Mouse (Mus musculus): ENCODE results near the gene Znrf3. TPM values are rescaled to one million over a fixed set of nuclear protein-coding genes. Genes with fewer than 3 reads are reported as not detected.

The Znrf3 gene
- polyA plus RNA-seq, 1 experiment = 13.0 TPM

GRCm38 (mm10) chr11:5336269-5336668 lies 108.4 kb downstream of the Znrf3 start:
- H3K36me3 ChIP-seq (ENCODE audit: control insufficient read depth, insufficient read depth, low read length) = no peaks in the 10 kb centered on the region
- no peaks in the 10 kb centered on the region for H3K4me1 ChIP-seq (ENCODE audit: control insufficient read depth, insufficient read depth, low read length)
- H3K4me3 ChIP-seq (ENCODE audit: control insufficient read depth, low read depth, low read length) = no peak overlapping the region
- TF ChIP-seq POLR2A (IDR thresholded peaks at IDR 0.05; ENCODE audit: control insufficient read depth, low read depth, low read length) (no peak), CTCF (IDR thresholded peaks at IDR 0.05; ENCODE audit: control insufficient read depth, insufficient read depth, insufficient replicate concordance, low read depth, low read length) (no peak)
- no peak overlapping the region for H3K27ac ChIP-seq (ENCODE audit: control insufficient read depth, insufficient read depth, low read depth, low read length)
- no peaks in the 10 kb centered on the region for H3K27me3 ChIP-seq (ENCODE audit: control insufficient read depth, insufficient read depth, low read length)

DNA sequence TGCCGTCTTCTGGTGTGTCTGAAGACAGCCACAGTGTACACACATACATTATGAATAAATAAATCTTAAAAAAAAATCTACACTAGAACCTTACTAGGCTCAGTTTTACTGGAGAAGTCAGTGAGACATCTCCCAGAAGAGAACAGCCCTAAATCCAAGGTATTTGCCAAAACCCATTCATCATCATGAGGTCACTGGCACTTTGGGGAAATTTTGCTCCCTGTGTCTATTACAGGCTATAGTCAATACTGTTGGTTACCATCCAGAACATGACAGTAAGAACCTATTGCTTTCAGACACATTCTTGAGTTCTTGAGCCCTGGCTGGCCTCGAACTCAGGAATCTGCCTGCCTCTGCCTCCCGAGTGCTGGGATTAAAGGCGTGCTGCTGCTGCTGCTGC lies 113.8 kb downstream of the Znrf3 start:
- no peaks in the 10 kb centered on the region for H3K27me3 ChIP-seq (ENCODE audit: control insufficient read depth, insufficient read depth, low read length)
- H3K4me3 ChIP-seq (ENCODE audit: control insufficient read depth, low read depth, low read length) = no peak overlapping the region
- no peaks in the 10 kb centered on the region for H3K4me1 ChIP-seq (ENCODE audit: control insufficient read depth, insufficient read depth, low read length)
- TF ChIP-seq CTCF (IDR thresholded peaks at IDR 0.05; ENCODE audit: control insufficient read depth, insufficient read depth, insufficient replicate concordance, low read depth, low read length) (no peak), POLR2A (IDR thresholded peaks at IDR 0.05; ENCODE audit: control insufficient read depth, low read depth, low read length) (no peak)
- H3K27ac ChIP-seq (ENCODE audit: control insufficient read depth, insufficient read depth, low read depth, low read length) = no peak overlapping the region
- no peaks in the 10 kb centered on the region for H3K36me3 ChIP-seq (ENCODE audit: control insufficient read depth, insufficient read depth, low read length)

GRCm38 (mm10) chr11:5327693-5328092 lies 117.0 kb downstream of the Znrf3 start:
- Histone ChIP-seq H3K4me1 (ENCODE audit: control insufficient read depth, insufficient read depth, low read length) (no peaks in the 10 kb centered on the region), H3K36me3 (ENCODE audit: control insufficient read depth, insufficient read depth, low read length) (no peaks in the 10 kb centered on the region), H3K27ac (ENCODE audit: control insufficient read depth, insufficient read depth, low read depth, low read length) (no peak overlapping the region), H3K4me3 (ENCODE audit: control insufficient read depth, low read depth, low read length) (no peak overlapping the region), H3K27me3 (ENCODE audit: control insufficient read depth, insufficient read depth, low read length) (no peaks in the 10 kb centered on the region)
- TF ChIP-seq POLR2A (IDR thresholded peaks at IDR 0.05; ENCODE audit: control insufficient read depth, low read depth, low read length) = no peak
- TF ChIP-seq CTCF (IDR thresholded peaks at IDR 0.05; ENCODE audit: control insufficient read depth, insufficient read depth, insufficient replicate concordance, low read depth, low read length) = no peak

DNA sequence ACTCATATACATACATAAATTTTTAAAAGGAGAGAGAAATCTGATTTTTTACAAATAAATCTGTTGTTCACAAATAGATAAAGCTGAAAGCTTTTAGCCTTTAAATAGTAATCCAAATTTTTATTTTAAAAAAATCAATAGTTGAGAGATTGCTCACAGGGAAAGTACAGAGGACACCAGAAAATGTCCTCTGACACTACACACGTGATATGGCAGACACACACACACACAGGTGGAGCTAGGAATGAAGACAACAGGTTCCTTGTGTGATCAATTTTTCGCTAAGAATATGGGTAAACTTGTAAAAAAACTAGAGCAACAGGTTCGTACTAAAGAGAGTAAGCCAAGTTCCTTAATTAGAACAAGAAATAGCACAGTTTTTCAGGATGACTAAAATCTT lies 118.4 kb downstream of the Znrf3 start:
- H3K4me1 ChIP-seq (ENCODE audit: control insufficient read depth, insufficient read depth, low read length) = no peaks in the 10 kb centered on the region
- no peak overlapping the region for H3K27ac ChIP-seq (ENCODE audit: control insufficient read depth, insufficient read depth, low read depth, low read length)
- H3K4me3 ChIP-seq (ENCODE audit: control insufficient read depth, low read depth, low read length) = no peak overlapping the region
- H3K36me3 ChIP-seq (ENCODE audit: control insufficient read depth, insufficient read depth, low read length) = no peaks in the 10 kb centered on the region
- TF ChIP-seq CTCF (IDR thresholded peaks at IDR 0.05; ENCODE audit: control insufficient read depth, insufficient read depth, insufficient replicate concordance, low read depth, low read length) (no peak), POLR2A (IDR thresholded peaks at IDR 0.05; ENCODE audit: control insufficient read depth, low read depth, low read length) (no peak)
- no peaks in the 10 kb centered on the region for H3K27me3 ChIP-seq (ENCODE audit: control insufficient read depth, insufficient read depth, low read length)

GRCm38 (mm10) chr11:5325217-5325616 lies 119.4 kb downstream of the Znrf3 start:
- Histone ChIP-seq H3K27ac (ENCODE audit: control insufficient read depth, insufficient read depth, low read depth, low read length) (no peak overlapping the region), H3K27me3 (ENCODE audit: control insufficient read depth, insufficient read depth, low read length) (no peaks in the 10 kb centered on the region), H3K4me3 (ENCODE audit: control insufficient read depth, low read depth, low read length) (no peak overlapping the region), H3K4me1 (ENCODE audit: control insufficient read depth, insufficient read depth, low read length) (no peaks in the 10 kb centered on the region), H3K36me3 (ENCODE audit: control insufficient read depth, insufficient read depth, low read length) (no peaks in the 10 kb centered on the region)
- TF ChIP-seq CTCF (IDR thresholded peaks at IDR 0.05; ENCODE audit: control insufficient read depth, insufficient read depth, insufficient replicate concordance, low read depth, low read length) = no peak

GRCm38 (mm10) chr11:5324296-5324695 lies 120.4 kb downstream of the Znrf3 start:
- Histone ChIP-seq H3K4me1 (ENCODE audit: control insufficient read depth, insufficient read depth, low read length) (no peaks in the 10 kb centered on the region), H3K36me3 (ENCODE audit: control insufficient read depth, insufficient read depth, low read length) (no peaks in the 10 kb centered on the region), H3K27me3 (ENCODE audit: control insufficient read depth, insufficient read depth, low read length) (no peaks in the 10 kb centered on the region), H3K4me3 (ENCODE audit: control insufficient read depth, low read depth, low read length) (no peak overlapping the region), H3K27ac (ENCODE audit: control insufficient read depth, insufficient read depth, low read depth, low read length) (no peak overlapping the region)
- TF ChIP-seq CTCF (IDR thresholded peaks at IDR 0.05; ENCODE audit: control insufficient read depth, insufficient read depth, insufficient replicate concordance, low read depth, low read length) (no peak), POLR2A (IDR thresholded peaks at IDR 0.05; ENCODE audit: control insufficient read depth, low read depth, low read length) (no peak)

GRCm38 (mm10) chr11:5321687-5322086 lies 123.0 kb downstream of the Znrf3 start:
- TF ChIP-seq CTCF (IDR thresholded peaks at IDR 0.05; ENCODE audit: control insufficient read depth, insufficient read depth, insufficient replicate concordance, low read depth, low read length) (no peak), POLR2A (IDR thresholded peaks at IDR 0.05; ENCODE audit: control insufficient read depth, low read depth, low read length) (no peak)
- Histone ChIP-seq H3K4me3 (ENCODE audit: control insufficient read depth, low read depth, low read length) (no peak overlapping the region), H3K27ac (ENCODE audit: control insufficient read depth, insufficient read depth, low read depth, low read length) (no peak overlapping the region), H3K27me3 (ENCODE audit: control insufficient read depth, insufficient read depth, low read length) (no peaks in the 10 kb centered on the region), H3K4me1 (ENCODE audit: control insufficient read depth, insufficient read depth, low read length) (no peaks in the 10 kb centered on the region), H3K36me3 (ENCODE audit: control insufficient read depth, insufficient read depth, low read length) (no peaks in the 10 kb centered on the region)

DNA sequence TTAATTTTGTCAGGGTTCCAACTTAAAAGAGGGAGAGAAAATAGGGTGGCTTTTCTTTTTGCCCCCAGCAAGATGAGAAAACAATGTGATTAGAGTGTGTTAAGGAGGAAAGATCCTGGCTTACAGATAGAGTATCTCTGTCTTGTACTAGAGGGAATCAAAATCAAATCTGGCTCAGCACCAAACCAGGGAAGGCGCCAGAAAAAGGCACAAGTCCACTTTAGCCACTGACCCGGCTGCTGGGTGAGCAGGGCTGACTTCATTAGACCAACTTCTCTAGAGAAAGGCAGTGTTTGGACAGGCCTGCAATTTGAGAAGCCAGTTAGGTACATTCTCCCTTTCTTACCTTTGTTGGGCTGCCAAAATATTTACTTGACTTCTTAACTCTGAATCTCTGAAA lies 125.7 kb downstream of the Znrf3 start:
- Histone ChIP-seq H3K4me1 (ENCODE audit: control insufficient read depth, insufficient read depth, low read length) (no peaks in the 10 kb centered on the region), H3K27me3 (ENCODE audit: control insufficient read depth, insufficient read depth, low read length) (no peaks in the 10 kb centered on the region), H3K36me3 (ENCODE audit: control insufficient read depth, insufficient read depth, low read length) (no peaks in the 10 kb centered on the region), H3K27ac (ENCODE audit: control insufficient read depth, insufficient read depth, low read depth, low read length) (no peak overlapping the region), H3K4me3 (ENCODE audit: control insufficient read depth, low read depth, low read length) (no peak overlapping the region)
- TF ChIP-seq CTCF (IDR thresholded peaks at IDR 0.05; ENCODE audit: control insufficient read depth, insufficient read depth, insufficient replicate concordance, low read depth, low read length) (no peak), POLR2A (IDR thresholded peaks at IDR 0.05; ENCODE audit: control insufficient read depth, low read depth, low read length) (no peak)
